Mouse (Mus musculus) ZHBTc4 (cell line): ENCODE measurements around the gene Maneal.
A peak's percentile ranks its signal among the peaks of the same experiment; 100 is the strongest.

ENCODE experiments used
- DNase-seq: peaks from one replicate; pipeline ENCODE4 v3.0.0-alpha.2; 2011; ENCODE audit warnings: low read depth, low spot score

Maneal gene

GRCm38 (mm10) chr4:124849631-124850260 is 12.2 kb downstream of the Maneal start:
- peak; percentile 63 for DNase-seq

DNA sequence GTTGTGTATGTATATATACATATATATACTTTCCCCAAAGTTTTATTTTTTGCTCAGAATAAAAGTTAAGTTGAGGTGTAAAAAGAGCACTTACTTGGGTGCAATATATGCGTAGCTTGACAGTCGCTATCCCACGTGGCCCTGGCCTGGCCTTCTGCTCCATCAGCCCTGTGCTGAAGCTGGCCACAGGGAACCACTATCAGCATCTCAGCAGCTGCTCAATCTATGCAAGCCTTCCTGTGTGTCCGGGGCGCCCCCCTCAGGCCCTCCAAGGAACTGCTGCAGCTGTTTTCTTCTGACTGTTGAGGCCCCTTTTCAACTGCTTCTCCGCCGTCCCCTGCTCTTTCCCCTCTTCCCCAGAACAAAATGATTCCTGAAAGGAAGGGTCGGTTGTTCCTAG is 14.4 kb downstream of the Maneal start:
- peak; percentile 89 for DNase-seq

DNA sequence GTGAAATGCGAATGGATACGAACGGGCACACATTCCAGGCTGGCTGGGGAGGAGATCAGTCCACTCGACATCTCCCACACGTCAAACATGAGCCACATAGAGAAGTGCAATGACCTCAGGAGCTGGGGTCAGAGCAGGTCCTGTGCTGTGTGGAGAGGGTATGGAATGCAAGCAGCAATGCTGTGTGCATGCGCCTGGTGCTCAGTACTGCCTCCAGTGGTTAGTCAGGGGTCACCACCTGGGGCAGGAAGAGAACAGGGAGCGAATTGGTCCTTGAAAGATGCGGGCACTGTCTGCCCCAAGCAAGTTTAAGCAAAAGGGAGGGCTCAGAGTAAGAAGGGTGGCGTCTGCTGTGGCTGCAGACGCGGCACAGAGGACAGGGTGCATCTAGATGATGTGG is 18.5 kb downstream of the Maneal start:
- peak; percentile 89 for DNase-seq

- DNase-seq: peak; percentile 60
Observed at GRCm38 (mm10) chr4:124840998-124841397, 21.0 kb downstream of the Maneal start.

- DNase-seq: no peak
Observed at GRCm38 (mm10) chr4:124838035-124838700, 23.8 kb downstream of the Maneal start.

DNA sequence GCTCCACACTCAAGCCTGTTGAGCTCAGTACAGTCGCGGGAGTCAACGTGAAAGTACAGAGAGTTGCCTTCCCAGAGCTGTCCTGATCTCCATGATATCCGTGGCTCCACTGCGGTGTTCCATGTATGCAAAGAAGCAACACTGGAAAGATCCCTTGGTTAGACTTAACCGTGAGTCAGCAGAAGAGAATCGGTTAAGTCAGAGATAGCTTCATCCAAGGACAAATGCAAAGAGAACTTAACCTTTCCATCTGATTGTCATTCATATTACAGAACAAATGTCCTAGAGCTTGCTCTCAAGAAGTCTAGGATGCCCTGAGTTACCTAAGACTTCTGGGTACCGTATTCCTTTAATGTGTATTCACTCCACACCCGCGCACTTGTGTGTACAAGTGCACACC is 29.2 kb downstream of the Maneal start:
- DNase-seq: peak; percentile 63

DNA sequence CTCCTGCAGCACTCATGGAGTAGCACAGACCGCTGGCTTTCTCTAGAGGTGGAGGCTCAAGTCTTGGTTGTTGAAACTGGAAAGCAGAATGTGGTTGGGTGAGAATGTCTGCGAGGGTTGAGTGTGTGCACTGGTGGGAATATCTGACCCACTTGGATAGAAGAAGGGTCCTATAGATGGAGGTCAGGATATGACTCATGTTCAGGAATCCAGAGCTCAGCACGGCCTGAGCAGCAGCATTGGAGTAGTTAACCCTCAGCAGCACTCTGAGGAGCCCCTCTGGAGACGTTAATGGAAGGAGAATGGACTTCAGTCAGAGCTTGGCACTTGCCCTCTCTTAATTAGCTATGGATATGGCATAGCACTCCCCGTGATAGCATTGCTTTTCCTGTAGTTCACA is 32.3 kb downstream of the Maneal start:
- DNase-seq: no peak

- DNase-seq: peak; percentile 75
Observed at GRCm38 (mm10) chr4:124825371-124825965, 36.5 kb downstream of the Maneal start.

- DNase-seq: peak; percentile 93
Observed at GRCm38 (mm10) chr4:124824967-124825366, 37.0 kb downstream of the Maneal start.

DNA sequence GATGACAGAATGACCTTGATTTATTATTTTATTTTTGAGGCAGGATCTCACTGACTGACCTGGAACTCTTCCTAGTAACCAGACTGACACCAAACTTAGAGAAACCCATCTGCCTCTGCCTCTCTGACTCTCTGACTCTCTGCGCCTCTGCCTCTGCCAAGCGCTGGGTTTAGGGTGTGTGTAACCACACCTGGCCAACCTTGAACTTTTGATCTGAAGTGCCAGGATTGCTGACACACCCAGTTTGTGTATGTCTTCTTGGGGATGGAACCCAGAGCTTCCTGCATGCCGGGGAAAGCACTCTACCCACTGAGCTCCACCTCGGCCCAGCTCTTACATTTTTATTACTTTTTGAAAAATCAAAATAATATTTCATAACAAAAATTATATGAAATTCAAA is 43.1 kb downstream of the Maneal start:
- peak; percentile 47 for DNase-seq

GRCm38 (mm10) chr4:124817803-124818202 is 44.2 kb downstream of the Maneal start:
- DNase-seq: peak; percentile 85

GRCm38 (mm10) chr4:124815901-124816300 is 46.1 kb downstream of the Maneal start:
- no peak for DNase-seq

DNA sequence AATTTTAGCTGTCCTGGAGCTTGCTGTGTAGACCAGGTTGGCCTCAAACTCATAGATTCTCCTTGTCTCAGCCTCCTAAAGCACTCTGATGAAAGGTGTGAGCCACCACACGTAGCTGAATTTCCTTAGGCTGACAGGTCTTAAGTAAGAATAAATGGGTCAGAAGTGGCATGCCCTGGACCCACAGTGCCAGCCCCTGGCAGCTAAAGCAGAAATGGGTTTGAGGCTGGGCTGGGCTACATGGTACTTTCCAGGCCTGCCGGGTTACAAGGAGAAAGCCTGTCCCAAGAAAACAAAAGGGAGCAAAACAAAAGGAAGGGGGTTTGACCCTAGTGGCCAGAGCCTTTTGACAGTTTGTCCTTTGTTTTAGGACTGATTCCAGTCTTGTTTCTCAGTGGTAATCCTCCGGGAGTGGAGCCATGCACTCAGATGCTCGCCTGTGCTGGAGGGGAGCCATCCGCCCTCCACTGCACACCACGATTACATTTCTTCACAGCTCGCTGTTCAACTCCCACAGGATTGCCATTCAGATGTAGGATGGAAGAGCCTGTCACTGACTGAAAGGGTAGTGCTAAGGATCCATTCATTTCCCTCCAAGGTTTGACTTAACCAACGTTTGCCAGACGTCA is 50.5 kb downstream of the Maneal start:
- DNase-seq: peak; percentile 32

GRCm38 (mm10) chr4:124810056-124810455 is 51.9 kb downstream of the Maneal start:
- no peak for DNase-seq

- DNase-seq: no peak
Observed at GRCm38 (mm10) chr4:124809136-124809883, 52.7 kb downstream of the Maneal start.

- DNase-seq: no peak
Observed at GRCm38 (mm10) chr4:124808511-124808910, 53.5 kb downstream of the Maneal start.
